Mouse (Mus musculus): ENCODE results near the gene Spef1. TPM values are rescaled to one million over a fixed set of nuclear protein-coding genes. Genes with fewer than 3 reads are reported as not detected.
A peak's percentile ranks its signal among the peaks of the same experiment; 100 is the strongest.

Spef1 gene
- polyA plus RNA-seq, 1 experiment from 2014 or later = 12.2 TPM

GRCm38 (mm10) chr2:131201262-131201661, 14.2 kb upstream of the Spef1 start:
- no peak for ATAC-seq

GRCm38 (mm10) chr2:131200710-131201109, 13.6 kb upstream of the Spef1 start:
- 74% methylated on average over 2 of the region's 2 CpGs for WGBS
- TF ChIP-seq CTCF (IDR thresholded peaks at IDR 0.05) = no peak
- TF ChIP-seq EP300 (IDR thresholded peaks at IDR 0.05) = no peak
- H3K4me2 ChIP-seq (replicated peaks; ENCODE audit: low read depth, low read length) = no peak overlapping the region
- ATAC-seq (no peak), DNase-seq (ENCODE audit: low spot score) (no peak)
- H3K9me3 ChIP-seq (ENCODE audit: low read length) = no peaks in the 10 kb centered on the region
- H3K36me3 ChIP-seq (ENCODE audit: insufficient read depth, low read length) = no peaks in the 10 kb centered on the region
- no peak overlapping the region for H3K4me3 ChIP-seq (ENCODE audit: low read depth, low read length)
- H3K27ac ChIP-seq (ENCODE audit: low read length) = no peak overlapping the region
- H3K9ac ChIP-seq (replicated peaks; ENCODE audit: low read depth) = no peak overlapping the region
- H3K4me1 ChIP-seq (ENCODE audit: insufficient read depth, low read depth, low read length) = peaks cover 12% of the 10 kb centered on the region; the same call in 1 of the 2 replicates
- no peaks in the 10 kb centered on the region for H3K27me3 ChIP-seq (replicated peaks; ENCODE audit: insufficient read depth, low read length)

More at GRCm38 (mm10) chr2:131201262-131201661, 14.2 kb upstream of the Spef1 start:
- TF ChIP-seq EP300 (IDR thresholded peaks at IDR 0.05) (no peak), CTCF (IDR thresholded peaks at IDR 0.05) (no peak)
- H3K4me2 ChIP-seq (replicated peaks; ENCODE audit: low read depth, low read length) = no peak overlapping the region
- no peak overlapping the region for H3K27ac ChIP-seq (ENCODE audit: low read length)
- no peaks in the 10 kb centered on the region for H3K9me3 ChIP-seq (ENCODE audit: low read length)
- no peak for DNase-seq (ENCODE audit: low spot score)
- no peaks in the 10 kb centered on the region for H3K36me3 ChIP-seq (ENCODE audit: insufficient read depth, low read length)
- H3K4me3 ChIP-seq (ENCODE audit: low read depth, low read length) = no peak overlapping the region
- peaks cover 13% of the 10 kb centered on the region; the same call in 1 of the 2 replicates for H3K4me1 ChIP-seq (ENCODE audit: insufficient read depth, low read depth, low read length)
- no peaks in the 10 kb centered on the region for H3K27me3 ChIP-seq (replicated peaks; ENCODE audit: insufficient read depth, low read length)
- 90% methylated on average over 3 of the region's 3 CpGs for WGBS
- no peak overlapping the region for H3K9ac ChIP-seq (replicated peaks; ENCODE audit: low read depth)

GRCm38 (mm10) chr2:131196606-131197316, 9.7 kb upstream of the Spef1 start:
- peak overlapping the region; percentile 72 for H3K27ac ChIP-seq (ENCODE audit: low read length)
- peaks cover 5% of the 10 kb centered on the region; the same call in 1 of the 2 replicates for H3K36me3 ChIP-seq (ENCODE audit: insufficient read depth, low read length)
- 61% methylated on average over 16 of the region's 16 CpGs for WGBS
- H3K4me3 ChIP-seq (ENCODE audit: low read depth, low read length) = no peak overlapping the region
- H3K9me3 ChIP-seq (ENCODE audit: low read length) = no peaks in the 10 kb centered on the region
- no peaks in the 10 kb centered on the region for H3K4me1 ChIP-seq (ENCODE audit: insufficient read depth, low read depth, low read length)
- H3K4me2 ChIP-seq (replicated peaks; ENCODE audit: low read depth, low read length) = peak overlapping the region; percentile 18; the same call in 1 of the 2 replicates
- peak; percentile 96 for TF ChIP-seq EP300 (IDR thresholded peaks at IDR 0.05)
- TF ChIP-seq CTCF (IDR thresholded peaks at IDR 0.05) = no peak
- ATAC-seq (peak; percentile 99), DNase-seq (ENCODE audit: low spot score) (peak; percentile 96)
- H3K27me3 ChIP-seq (replicated peaks; ENCODE audit: insufficient read depth, low read length) = no peaks in the 10 kb centered on the region
- no peak overlapping the region for H3K9ac ChIP-seq (replicated peaks; ENCODE audit: low read depth)

GRCm38 (mm10) chr2:131191005-131191390, 3.9 kb upstream of the Spef1 start:
- Histone ChIP-seq H3K4me3 (ENCODE audit: low read depth, low read length) (no peak overlapping the region), H3K4me1 (ENCODE audit: insufficient read depth, low read depth, low read length) (peaks cover 22% of the 10 kb centered on the region), H3K27ac (ENCODE audit: low read length) (peak overlapping the region; percentile 76; the same call in 1 of the 2 replicates), H3K9me3 (ENCODE audit: low read length) (no peaks in the 10 kb centered on the region), H3K9ac (replicated peaks; ENCODE audit: low read depth) (no peak overlapping the region), H3K36me3 (ENCODE audit: insufficient read depth, low read length) (peaks cover 8% of the 10 kb centered on the region; the same call in 1 of the 2 replicates), H3K4me2 (replicated peaks; ENCODE audit: low read depth, low read length) (no peak overlapping the region), H3K27me3 (replicated peaks; ENCODE audit: insufficient read depth, low read length) (no peaks in the 10 kb centered on the region)
- 78% methylated on average over 6 of the region's 7 CpGs for WGBS
- DNase-seq (ENCODE audit: low spot score) (no peak), ATAC-seq (no peak)
- no peak for TF ChIP-seq CTCF (IDR thresholded peaks at IDR 0.05)
- TF ChIP-seq EP300 (IDR thresholded peaks at IDR 0.05) = no peak

- no peak overlapping the region for H3K4me3 ChIP-seq (ENCODE audit: low read depth, low read length)
- DNase-seq (ENCODE audit: low spot score) (peak; percentile 46), ATAC-seq (peak; percentile 19)
- peaks cover 8% of the 10 kb centered on the region; the same call in 1 of the 2 replicates for H3K36me3 ChIP-seq (ENCODE audit: insufficient read depth, low read length)
- peak overlapping the region; percentile 76 for H3K27ac ChIP-seq (ENCODE audit: low read length)
- H3K27me3 ChIP-seq (replicated peaks; ENCODE audit: insufficient read depth, low read length) = no peaks in the 10 kb centered on the region
- no peak overlapping the region for H3K9ac ChIP-seq (replicated peaks; ENCODE audit: low read depth)
- 0 out of 2 replicates have a peak overlapping the region, but pooled peaks have one; percentile 17 for H3K4me2 ChIP-seq (replicated peaks; ENCODE audit: low read depth, low read length)
- 40% methylated on average over 10 of the region's 10 CpGs for WGBS
- H3K4me1 ChIP-seq (ENCODE audit: insufficient read depth, low read depth, low read length) = peaks cover 22% of the 10 kb centered on the region
- TF ChIP-seq EP300 (IDR thresholded peaks at IDR 0.05) = no peak
- H3K9me3 ChIP-seq (ENCODE audit: low read length) = no peaks in the 10 kb centered on the region
Measured at GRCm38 (mm10) chr2:131190344-131191004, 3.4 kb upstream of the Spef1 start.

- Histone ChIP-seq H3K9ac (replicated peaks; ENCODE audit: low read depth) (no peak overlapping the region), H3K36me3 (ENCODE audit: insufficient read depth, low read length) (peaks cover 8% of the 10 kb centered on the region; the same call in 1 of the 2 replicates), H3K27me3 (replicated peaks; ENCODE audit: insufficient read depth, low read length) (no peaks in the 10 kb centered on the region), H3K4me2 (replicated peaks; ENCODE audit: low read depth, low read length) (0 out of 2 replicates have a peak overlapping the region, but pooled peaks have one; percentile 3), H3K4me1 (ENCODE audit: insufficient read depth, low read depth, low read length) (peaks cover 22% of the 10 kb centered on the region), H3K4me3 (ENCODE audit: low read depth, low read length) (no peak overlapping the region), H3K27ac (ENCODE audit: low read length) (peak overlapping the region; percentile 76), H3K9me3 (ENCODE audit: low read length) (no peaks in the 10 kb centered on the region)
- ATAC-seq (peak; percentile 26), DNase-seq (ENCODE audit: low spot score) (peak; percentile 48)
- peak; percentile 49; the same call in 1 of the 2 replicates for TF ChIP-seq EP300 (IDR thresholded peaks at IDR 0.05)
- no peak for TF ChIP-seq CTCF (IDR thresholded peaks at IDR 0.05)
- WGBS = 32% methylated on average over 5 of the region's 5 CpGs
Measured at GRCm38 (mm10) chr2:131189521-131190309, 2.6 kb upstream of the Spef1 start.

Measured in lung, postnatal 0 days (tissue).